ENCODE assay signal across 16 mouse cellular contexts in the genomic region with DNA sequence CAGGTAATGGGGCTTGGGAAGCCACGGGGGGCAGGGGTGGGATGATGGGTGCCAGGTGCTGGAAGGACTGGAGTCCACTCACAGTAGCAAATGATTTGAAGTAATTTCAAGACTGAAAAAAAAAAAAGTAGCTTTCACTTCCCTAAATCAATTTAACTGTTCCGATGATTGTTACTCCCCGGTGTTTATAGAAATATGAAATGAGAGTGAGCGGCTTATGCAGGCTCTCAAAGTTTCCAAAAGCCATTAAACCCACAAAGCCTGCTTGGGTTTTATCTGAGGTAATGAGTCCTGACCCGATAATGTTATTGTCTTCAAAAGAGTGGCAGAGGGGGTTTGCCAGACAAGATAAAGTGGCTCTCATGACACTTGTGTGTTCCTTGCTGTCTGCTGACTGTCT.
"Had no signal": no experiment of that assay in that cellular context is flagged by ENCODE, and none has a peak within 500 bp of the region (broad histone marks: within the 10 kb centered on the region; RNA-seq: fewer than 3 reads in every experiment).

No protein-coding gene starts in this region.

- H3K27me3 ChIP-seq: limb, embryonic 15.5 days; liver, embryonic 13.5 days; megakaryocyte, embryonic 14.5 days; midbrain, embryonic 12.5 days; neural tube, embryonic 13.5 days had no signal

- ATAC-seq: intestine, embryonic 16.5 days; midbrain, embryonic 16.5 days had no signal

- H3K4me3 ChIP-seq: limb, embryonic 15.5 days; liver, embryonic 13.5 days; megakaryocyte, embryonic 14.5 days; midbrain, embryonic 12.5 days; neural tube, embryonic 13.5 days had no signal

- H3K4me1 ChIP-seq: limb, embryonic 15.5 days; midbrain, embryonic 12.5 days; neural tube, embryonic 13.5 days had no signal

- H3K27ac ChIP-seq: limb, embryonic 15.5 days; liver, embryonic 13.5 days; midbrain, embryonic 12.5 days; neural tube, embryonic 13.5 days had no signal

- DNase-seq: kidney, adult 8-10 months; kidney, postnatal 25 days; layer of hippocampus, adult 9-11 months; layer of hippocampus, postnatal 36 days; liver, embryonic 13.5 days; lung, adult 18-20 months; lung, postnatal 36 days; right cerebral cortex, postnatal 25 days; thymus, adult 18-20 months; thymus, postnatal 14 days had no signal

- H3K9me3 ChIP-seq: limb, embryonic 15.5 days; liver, embryonic 13.5 days; megakaryocyte, embryonic 14.5 days; midbrain, embryonic 12.5 days; neural tube, embryonic 13.5 days had no signal

- H3K9ac ChIP-seq: limb, embryonic 15.5 days; liver, embryonic 13.5 days; midbrain, embryonic 12.5 days; neural tube, embryonic 13.5 days had no signal

- H3K36me3 ChIP-seq: limb, embryonic 15.5 days; liver, embryonic 13.5 days; midbrain, embryonic 12.5 days; neural tube, embryonic 13.5 days had no signal

- H3K4me2 ChIP-seq: limb, embryonic 15.5 days; liver, embryonic 13.5 days; midbrain, embryonic 12.5 days; neural tube, embryonic 13.5 days had no signal
